Mouse (Mus musculus) frontal cortex, postnatal 25 days (tissue): Measurements from ENCODE around the gene Litaf.
A peak's percentile ranks its signal among the peaks of the same experiment; 100 is the strongest.

Experiments used
- DNase-seq, 2 experiments: peaks; one replicate each; pipeline ENCODE4 v3.0.0; 2022; ENCODE audit warnings: low spot score in 2 of 2

Gene Litaf

GRCm38 (mm10) chr16:10956938-10957685, 108.8 kb downstream of the Litaf start:
- DNase-seq, result peak in 1 of 2 experiments; percentile 27

- DNase-seq, result no peak
Observed at GRCm38 (mm10) chr16:10955078-10955477, 110.9 kb downstream of the Litaf start.

- DNase-seq, result no peak
Observed at GRCm38 (mm10) chr16:10952881-10953280, 113.1 kb downstream of the Litaf start.

GRCm38 (mm10) chr16:10952071-10952470, 113.9 kb downstream of the Litaf start:
- no peak for DNase-seq

GRCm38 (mm10) chr16:10951581-10951980, 114.4 kb downstream of the Litaf start:
- no peak for DNase-seq

- DNase-seq, result no peak
Observed at GRCm38 (mm10) chr16:10950539-10950938, 115.4 kb downstream of the Litaf start.

- no peak for DNase-seq
Observed at GRCm38 (mm10) chr16:10947724-10948123, 118.2 kb downstream of the Litaf start.

GRCm38 (mm10) chr16:10945381-10946127, 120.4 kb downstream of the Litaf start:
- no peak for DNase-seq

- DNase-seq, result no peak
Observed at GRCm38 (mm10) chr16:10944545-10944944, 121.4 kb downstream of the Litaf start.

GRCm38 (mm10) chr16:10943257-10943656, 122.7 kb downstream of the Litaf start:
- DNase-seq, result no peak

GRCm38 (mm10) chr16:10940661-10941060, 125.3 kb downstream of the Litaf start:
- no peak for DNase-seq

- no peak for DNase-seq
Observed at GRCm38 (mm10) chr16:10939932-10940331, 126.0 kb downstream of the Litaf start.

- DNase-seq, result no peak
Observed at GRCm38 (mm10) chr16:10937497-10937896, 128.5 kb downstream of the Litaf start.

- DNase-seq, result no peak
Observed at GRCm38 (mm10) chr16:10936700-10937319, 129.1 kb downstream of the Litaf start.

- DNase-seq, result no peak
Observed at GRCm38 (mm10) chr16:10934047-10934446, 131.9 kb downstream of the Litaf start.

GRCm38 (mm10) chr16:10933372-10933771, 132.6 kb downstream of the Litaf start:
- no peak for DNase-seq

GRCm38 (mm10) chr16:10927026-10927425, 138.9 kb downstream of the Litaf start:
- DNase-seq, result no peak

- DNase-seq, result no peak
Observed at GRCm38 (mm10) chr16:10925591-10926180, 140.3 kb downstream of the Litaf start.

GRCm38 (mm10) chr16:10923561-10923960, 142.4 kb downstream of the Litaf start:
- DNase-seq, result no peak

- DNase-seq, result no peak
Observed at GRCm38 (mm10) chr16:10919856-10920255, 146.1 kb downstream of the Litaf start.

- no peak for DNase-seq
Observed at GRCm38 (mm10) chr16:10916271-10916670, 149.7 kb downstream of the Litaf start.

- DNase-seq, result no peak
Observed at GRCm38 (mm10) chr16:10915066-10915465, 150.9 kb downstream of the Litaf start.
